Mouse (Mus musculus): ENCODE data around the gene Prim1.

DNA sequence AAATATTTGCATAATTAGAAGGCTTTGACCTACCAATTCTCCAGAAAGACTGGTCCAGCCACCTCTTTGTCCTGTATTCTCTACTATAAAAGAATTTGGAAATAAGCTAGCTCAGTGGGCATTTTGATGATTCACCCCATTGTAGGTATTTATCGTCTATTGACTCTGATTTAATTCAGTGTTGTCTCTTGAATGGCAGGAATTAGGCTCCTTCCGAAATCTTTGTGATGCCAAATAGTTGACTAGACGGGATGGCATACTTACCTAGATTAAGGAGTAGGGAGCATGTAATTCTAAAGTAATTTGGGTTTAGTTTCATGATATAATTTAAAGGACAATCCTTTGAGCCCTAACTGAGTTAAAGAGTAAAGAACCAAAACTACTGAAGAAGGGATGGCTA, 23.0 kb downstream of the Prim1 start:
- TF ChIP-seq MYOD1 (IDR thresholded peaks at IDR 0.05; ENCODE audit: control insufficient read depth, insufficient read length, low read depth) (no peak), CTCF (IDR thresholded peaks at IDR 0.05; ENCODE audit: control insufficient read depth, insufficient read depth, insufficient read length) (no peak), USF1 (IDR thresholded peaks at IDR 0.05; ENCODE audit: low read depth) (no peak)

Measured in C2C12 (cell line).